Mouse (Mus musculus): ENCODE data around the gene Unc45a.
A peak's percentile ranks its signal among the peaks of the same experiment; 100 is the strongest.

The Unc45a gene

DNA sequence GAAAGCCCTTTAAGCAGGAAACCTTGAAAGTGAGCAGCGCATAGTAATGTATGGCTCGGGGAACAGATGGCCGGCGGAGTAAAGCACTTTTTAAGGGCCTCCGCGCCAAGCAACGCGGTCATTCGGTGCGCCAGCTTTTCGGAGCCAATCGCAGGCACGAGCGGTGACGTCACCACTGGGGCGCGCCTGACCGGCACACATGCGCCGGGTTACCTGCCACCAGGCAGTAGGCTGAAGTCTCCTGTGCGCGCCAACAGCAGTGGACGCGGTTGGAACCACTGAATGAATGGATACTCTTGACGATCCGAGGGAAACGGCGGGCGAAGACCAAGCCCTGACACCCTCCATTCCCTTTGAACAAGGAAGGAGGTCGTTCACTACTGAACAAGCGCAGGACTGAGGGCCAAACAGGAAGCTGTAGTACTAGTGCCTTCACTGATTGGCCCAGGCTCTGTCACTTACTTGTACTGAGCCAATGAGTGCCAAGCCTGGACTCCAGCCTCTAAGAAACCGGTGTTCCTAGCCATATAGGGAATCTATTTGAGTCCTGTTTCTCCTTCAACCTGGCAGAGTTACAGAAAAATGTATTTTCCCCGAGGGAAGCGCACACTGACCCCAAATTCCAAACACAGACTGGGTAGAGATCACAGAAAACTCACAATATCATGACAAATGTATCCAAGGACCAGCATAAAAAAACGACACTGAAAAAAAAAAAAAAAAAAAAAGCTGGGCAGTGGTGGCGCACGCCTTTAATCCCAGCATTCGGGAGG is 16.6 kb downstream of the Unc45a start, which contains the start of gene Rccd1:
Gene Rccd1 (minus strand): TSS at position 412 of the 773 bp plus-strand sequence.
- peak; percentile 97 for DNase-seq

DNA sequence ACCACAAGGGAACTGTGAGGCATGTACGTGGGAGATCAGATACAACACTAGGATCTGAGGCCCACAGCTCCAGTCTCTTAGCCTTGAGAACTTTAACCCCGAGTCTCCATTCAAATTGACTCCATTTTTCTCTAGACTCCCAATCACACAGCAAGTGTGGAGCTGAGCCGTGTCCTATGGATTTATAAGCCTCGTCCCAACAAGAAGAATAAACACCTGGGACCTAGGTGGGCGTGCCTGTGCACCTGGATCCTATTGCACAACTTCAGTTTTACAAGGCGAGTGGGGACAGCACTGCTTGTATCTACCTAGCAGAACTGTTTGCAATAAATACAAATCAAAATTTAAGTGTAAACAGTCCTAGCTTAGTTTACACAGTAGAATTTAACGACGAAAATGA is 17.5 kb downstream of the Unc45a start:
- DNase-seq, result no peak

DNA sequence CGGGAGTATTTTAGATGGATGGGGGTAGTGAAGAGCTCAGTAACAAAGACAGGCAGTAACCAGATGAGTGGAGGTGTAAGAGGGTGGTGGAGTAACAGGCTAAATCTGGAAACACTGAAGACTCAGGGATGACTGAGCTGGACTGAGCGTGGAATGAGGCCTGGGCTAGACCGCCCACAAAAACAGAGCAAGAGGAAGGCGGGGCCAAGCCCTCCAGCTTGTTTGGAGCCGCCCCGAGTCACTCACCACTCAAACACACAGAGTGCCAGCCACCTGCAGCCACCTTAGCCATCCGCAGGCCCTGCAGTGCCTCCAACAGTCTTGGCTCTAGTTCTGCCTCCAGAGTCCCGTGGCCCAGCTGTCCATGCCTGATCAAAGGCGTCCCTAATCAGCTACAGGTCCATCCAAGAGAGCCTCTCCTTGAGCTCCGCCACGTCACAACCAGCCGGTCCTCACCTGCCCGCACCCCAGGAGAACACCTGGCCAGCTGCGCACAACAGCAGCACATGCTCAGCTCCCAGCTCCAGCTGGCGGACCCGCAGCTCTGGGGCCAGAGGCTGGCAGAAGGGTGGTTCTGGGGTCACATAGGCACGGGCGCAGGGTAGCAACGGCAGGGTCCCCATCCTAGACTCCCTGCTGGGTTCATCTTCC is 20.8 kb downstream of the Unc45a start:
- no peak for DNase-seq

DNA sequence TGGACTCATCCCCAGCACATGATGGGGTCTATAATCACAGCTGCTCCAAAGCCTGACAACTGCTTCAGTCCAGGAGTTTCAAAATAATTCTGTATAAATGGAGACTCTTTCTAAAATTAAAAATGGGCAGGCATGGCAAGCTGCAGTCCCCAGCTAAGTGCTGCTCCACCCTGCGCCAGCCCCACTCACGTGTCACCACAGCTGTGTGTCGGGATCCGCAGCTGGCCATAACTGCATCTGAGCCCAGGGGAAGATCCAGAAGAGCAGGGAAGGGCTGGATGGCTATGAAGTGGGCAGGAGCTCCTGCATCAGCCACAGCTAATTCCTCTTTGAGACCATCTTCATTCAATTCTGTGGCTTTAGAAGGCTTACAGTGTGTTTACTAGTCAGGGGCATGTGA is 22.1 kb downstream of the Unc45a start:
- DNase-seq, result no peak

DNA sequence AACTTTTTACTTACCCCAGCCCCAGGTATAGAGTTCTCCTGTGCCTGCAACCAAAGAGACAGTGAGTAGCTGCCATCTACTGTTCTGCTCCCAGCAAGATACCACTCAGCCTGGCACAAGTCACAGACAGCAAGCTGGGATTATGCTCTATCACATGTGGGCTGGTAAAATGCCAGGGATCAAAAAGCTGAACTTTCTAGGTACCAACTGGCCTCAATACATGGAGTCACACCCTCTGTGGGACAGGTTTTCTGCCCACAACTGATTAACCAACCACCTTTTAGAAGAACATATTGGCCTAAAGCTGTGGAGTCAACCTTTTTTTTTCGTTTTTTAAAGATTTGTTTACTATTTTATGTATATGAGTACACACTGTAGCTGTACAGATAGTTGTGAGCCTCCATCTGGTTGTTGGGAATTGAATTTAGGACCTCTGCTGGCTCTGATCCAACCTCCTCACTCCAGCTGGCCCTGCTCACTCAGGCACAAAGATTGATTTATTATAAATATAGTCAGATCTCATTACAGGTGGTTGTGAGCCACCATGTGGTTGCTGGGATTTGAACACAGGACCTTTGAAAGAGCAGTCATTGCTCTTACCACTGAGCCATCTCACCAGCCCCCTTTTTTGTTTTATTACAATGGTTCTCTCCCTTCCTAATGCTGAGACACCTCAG is 23.2 kb downstream of the Unc45a start:
- DNase-seq, result no peak

DNA sequence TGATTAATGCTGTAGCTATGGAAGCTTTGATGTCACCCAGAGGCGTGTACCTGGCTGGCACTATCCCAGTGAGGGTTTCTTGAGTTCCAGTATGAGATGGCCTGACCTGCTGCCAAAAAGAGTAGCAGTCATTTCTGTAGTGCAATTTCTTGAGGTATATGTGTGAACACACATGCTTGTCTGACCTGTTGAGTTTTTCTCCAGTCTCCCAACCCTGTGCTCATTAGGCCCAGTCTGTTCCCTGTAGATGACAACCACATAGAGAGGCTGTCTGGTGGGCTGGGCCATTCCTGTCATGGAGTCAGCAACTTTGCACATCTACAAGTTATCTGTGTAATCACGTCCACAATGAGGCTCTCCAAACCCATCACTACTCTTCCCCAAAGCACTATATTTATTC is 25.1 kb downstream of the Unc45a start:
- DNase-seq, result no peak

DNA sequence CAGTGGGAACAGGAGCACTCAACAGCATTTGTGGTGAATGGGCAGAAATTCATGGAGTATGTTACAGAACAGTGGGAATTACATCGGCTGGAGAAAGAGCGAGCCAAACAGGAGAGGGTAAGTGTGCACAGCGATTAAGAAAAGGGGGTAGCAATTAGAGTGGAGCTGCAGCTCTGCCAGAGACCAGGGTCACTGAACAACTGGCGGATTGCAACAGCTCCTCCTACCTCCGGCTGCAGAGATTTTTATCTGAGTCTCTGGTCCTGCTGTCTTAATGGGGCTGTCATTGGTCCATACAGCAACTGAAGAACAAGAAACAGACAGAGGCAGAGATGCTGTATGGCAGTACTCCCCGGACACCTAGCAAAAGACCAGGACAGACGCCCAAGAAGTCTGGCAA is 30.0 kb downstream of the Unc45a start:
- peak; percentile 19 for DNase-seq

DNA sequence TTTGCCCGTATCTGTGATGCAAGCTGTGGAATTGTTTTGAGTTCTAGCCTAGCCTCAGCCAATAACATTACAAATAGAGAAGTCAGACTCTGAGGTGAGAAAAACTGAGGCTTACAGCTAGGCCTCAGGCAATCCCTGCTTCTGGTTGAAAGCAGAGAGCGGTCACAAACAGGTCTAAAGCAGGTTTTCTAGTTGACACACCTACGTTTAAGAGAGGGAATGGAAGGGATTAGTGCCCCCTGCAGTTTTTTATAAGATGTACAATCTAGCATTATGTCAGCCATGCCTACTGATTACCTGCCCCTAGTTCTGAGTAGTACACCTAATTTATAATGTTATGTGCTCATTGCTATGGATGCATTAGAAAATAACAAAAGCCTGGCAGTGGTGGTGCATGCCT is 33.0 kb downstream of the Unc45a start:
- DNase-seq, result no peak

DNA sequence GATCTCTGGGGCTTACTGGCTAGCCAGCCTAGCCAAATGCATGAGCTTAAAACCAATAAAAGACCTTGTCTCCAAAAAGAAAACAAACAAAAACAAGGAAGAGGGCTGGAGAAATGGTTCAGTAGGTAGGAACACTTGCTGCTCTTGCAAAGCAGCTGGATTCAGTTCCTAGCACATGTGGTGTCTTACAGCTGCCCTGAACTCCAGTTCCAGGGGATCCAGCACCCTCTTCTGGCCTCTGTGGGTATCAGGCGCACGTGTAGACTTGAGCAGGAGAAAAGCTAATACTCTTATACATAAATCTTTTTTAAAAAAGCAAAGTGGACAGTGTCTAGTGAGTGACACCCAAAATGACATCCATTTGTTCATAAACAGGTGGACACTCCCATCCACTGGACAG is 39.3 kb downstream of the Unc45a start:
- DNase-seq, result no peak

DNA sequence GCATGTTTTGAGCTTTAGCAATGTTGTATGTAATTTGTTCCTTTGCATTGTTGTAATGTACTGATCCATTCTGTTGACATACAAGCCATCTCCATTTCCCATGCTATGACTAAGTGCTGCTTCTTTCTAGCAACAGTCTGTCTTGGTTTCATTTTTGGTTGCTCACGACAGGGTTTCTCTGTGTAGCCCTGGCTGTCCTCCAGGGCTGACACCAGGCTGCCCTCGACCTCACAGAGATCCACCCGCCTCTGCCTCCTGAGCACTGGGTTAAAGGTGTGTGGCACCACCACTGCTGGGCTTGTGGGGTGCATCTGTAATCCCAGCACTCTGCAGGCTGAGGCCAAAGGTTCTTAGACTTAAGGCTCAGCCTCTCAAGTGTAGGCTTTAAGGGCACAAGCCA is 41.2 kb downstream of the Unc45a start:
- no peak for DNase-seq

DNA sequence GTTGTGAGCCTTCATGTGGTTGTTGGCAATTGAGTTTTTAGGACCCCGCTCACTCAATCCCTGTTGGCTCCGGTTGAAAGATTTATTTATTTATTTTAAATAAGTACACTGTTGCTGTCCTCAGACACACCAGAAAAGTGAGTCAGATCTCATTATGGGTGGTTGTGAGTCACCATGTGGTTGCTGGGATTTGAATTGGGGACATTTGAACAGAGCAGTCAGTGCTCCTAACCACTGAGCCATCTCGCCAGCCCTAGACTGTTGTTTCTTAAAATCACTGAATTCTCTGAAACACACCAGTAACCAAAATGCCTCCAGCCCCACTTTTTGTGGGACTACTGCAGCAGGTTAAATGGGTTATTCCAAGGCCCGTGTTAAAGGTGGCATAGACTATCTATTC is 42.1 kb downstream of the Unc45a start:
- DNase-seq, result no peak

DNA sequence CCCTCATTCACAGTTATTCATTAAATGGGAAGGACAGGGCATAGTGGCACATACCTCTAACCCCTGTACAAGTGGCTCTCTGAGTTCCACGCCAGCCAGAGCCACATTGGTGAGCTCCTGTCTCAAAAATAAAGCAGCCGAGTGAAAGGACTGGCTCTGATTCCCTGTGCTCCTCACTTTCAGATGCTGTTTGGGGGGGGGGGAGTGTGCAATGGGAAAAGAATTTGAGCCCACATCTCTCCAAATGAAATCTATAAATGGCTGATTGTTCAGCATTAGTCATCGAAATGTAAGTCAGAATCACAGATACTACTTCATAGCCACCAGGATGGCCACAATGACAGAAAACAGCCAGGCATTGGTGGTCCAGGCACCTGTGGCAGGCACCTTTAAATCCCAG is 43.8 kb downstream of the Unc45a start:
- no peak for DNase-seq

DNA sequence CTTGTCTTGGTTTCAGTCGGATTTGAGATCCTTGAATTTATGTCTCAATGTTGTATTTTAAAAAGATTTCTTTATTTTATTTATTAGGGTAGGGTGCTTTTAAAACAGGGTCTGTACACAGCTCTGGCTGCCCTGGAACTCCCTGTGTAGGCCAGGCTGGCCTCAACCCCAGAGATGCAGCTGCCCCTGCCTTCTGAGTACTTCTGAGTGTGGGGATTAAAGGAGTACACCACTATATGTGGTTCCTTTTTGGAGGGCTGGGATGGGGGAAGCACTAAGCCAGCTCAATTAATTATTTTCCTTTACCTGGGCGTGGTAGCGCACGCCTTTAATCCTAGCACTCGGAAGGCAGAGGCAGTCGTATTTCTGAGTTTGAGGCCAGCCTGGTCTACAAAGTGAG is 44.3 kb downstream of the Unc45a start:
- no peak for DNase-seq

DNA sequence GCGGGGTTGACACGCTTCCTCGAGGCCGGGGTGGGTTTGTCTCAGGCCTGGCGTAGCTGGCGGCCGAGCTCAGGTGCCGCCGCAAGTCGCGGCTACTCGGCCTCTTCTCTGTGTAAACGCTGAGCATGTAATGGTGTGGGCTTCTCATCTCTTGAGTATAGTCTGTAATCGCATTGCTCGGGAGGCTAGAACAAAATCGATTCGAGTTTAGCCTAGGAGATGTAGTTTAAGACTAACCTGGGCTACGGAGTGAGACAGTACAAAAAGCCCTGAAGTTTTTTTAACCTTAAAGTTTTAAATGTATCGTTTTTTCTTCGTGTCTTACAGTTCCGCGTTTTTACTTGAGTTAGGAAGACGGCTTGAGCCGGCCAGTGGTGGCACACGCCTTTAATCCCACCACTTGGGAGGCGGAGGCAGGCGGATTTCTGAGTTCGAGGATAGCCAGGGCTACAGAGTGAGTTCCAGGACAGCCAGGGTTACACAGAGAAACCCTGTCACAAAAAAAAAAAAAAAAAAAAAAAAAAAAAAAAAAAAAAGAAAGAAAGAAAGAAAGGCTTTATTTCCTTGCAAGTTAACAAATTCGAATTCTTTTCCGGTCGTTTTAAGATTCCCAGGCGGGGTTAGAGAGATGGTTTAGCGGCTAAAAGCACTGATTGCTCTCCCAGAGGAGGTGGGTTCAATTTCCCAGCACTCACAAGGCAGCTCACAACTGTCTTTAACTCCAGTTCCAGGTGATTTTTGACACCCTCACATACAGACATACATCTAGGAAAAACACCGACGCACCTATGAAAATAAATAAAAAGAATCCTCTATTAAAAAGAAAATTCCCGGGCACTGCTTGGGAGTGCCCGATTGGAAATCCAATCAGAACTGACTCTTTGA is 45.8 kb downstream of the Unc45a start:
- no peak for DNase-seq

DNA sequence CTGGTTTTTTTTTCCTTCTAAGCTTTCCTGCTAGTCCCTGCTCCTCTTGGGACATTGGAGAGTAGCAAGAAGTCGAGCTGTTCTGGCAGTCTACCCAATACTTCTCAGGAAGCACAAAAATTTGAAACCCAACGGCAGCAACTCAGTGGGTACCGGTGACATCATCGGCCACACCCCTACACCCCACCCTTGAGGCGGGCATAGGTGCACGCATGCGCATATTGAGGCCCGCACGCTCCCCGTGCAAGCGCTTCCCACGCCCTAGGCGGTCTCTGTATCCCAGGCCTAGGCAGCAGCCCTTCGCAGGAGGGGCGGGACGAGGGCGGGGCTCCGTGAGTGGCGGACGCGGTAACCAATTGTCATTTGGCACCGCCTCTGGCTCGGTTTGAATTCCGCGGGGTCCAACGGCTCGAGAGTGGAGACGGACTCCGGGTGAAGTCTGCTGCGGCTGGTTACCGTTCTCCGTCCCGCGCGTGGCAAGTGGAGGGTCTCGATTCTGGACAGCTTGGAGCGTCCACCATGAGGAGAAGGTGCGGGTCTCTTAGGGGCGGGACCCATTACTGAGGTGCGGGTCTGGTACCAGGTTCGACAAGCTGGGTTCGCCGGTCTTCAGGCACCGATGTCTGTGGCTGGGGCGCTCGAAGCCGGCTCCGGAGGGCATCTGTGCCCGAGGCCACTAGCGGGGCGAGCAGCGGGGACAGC is 46.6 kb downstream of the Unc45a start, which contains the start of gene Prc1:
Gene Prc1 (plus strand): TSS at position 389 of the 702 bp plus-strand sequence.
- peak; percentile 98 for DNase-seq

DNA sequence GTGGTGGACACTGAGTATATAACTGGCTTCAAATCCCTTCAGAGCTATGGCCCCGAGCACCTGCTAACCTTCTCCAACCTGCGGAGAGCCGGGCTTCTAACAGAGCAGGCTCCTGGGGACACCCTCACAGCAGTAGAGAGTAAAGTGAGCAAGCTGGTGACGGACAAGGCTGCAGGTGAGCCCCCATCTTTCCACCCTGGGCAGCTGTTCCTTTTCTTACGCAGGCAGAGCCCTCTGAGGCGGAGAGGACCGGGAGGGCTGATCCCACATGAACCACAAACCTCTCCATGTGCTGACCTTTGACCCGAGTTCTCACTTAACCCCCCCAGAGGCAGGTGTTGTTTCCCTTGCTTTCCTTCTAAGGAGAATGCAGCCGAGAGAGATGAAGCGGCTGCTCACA is 53.1 kb downstream of the Unc45a start:
- DNase-seq, result no peak

DNA sequence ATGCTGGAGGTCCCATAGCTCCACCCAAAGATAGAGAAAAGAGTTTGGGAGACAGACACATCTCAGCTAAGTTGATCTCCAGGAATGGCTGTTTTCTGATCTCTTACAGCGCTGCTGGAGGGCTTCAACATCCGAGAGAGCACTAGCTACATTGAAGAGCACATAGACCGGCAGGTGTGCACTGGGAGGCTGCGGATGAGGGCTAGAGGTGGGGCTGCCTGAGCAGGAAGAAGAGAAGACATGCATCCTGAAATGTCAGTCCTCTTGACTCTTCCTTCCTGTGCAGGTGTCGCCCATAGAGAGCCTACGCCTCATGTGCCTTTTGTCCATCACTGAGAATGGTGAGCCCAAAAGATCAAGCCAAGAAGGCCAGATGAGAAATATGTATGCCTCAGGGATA is 55.1 kb downstream of the Unc45a start:
- DNase-seq, result no peak

DNA sequence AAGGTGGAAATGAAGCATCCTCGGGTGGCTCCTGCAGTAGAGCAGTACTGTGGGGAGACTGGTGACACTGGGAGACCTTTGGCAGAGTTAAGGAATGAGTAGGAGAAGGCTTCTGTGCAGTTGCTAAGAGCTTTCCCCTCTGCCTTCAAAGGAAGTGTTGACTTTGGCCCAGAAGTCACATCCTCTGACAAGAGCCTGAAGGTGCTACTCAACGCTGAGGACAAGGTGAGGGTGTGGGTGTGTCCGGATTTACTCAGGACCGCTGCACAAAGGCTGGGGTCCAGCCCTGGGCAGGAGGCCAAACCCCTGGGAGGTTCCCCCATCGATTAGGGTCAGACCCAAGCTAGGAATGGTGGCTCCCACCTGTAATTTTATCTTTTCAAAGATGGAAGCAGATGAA is 56.4 kb downstream of the Unc45a start:
- peak; percentile 71 for DNase-seq

DNA sequence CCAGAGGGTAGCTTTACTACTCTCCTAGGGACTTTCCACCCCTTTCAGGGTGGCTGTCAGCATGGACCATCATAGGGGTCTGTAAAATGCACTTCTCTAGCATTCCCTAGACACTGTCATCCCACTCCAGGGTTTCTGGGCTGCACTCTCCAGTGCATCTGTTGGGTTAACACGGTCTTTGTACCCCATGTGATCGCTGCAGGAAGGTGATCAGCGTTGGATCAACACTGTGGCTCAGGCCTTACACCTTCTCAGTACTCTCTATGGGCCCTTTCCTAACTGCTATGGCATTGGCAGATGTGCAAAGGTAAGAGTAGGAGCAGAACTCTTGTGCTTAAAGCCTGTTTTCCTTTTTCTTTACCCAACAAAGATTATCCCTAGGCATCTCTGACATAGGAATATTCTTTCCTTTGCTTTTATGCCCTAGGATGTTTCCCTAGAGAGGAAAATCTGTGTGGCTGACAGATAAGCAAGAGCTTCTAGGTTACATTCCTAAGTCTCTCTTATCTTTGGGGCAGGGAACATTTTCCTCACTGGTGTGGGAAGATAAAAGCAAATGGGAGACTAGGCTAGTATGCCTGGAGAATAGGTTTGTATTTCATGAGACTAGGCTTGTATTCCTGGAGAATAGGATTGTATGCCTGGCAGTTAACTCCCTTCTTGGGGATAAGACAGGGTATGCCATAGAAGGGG is 57.4 kb downstream of the Unc45a start:
- no peak for DNase-seq

DNA sequence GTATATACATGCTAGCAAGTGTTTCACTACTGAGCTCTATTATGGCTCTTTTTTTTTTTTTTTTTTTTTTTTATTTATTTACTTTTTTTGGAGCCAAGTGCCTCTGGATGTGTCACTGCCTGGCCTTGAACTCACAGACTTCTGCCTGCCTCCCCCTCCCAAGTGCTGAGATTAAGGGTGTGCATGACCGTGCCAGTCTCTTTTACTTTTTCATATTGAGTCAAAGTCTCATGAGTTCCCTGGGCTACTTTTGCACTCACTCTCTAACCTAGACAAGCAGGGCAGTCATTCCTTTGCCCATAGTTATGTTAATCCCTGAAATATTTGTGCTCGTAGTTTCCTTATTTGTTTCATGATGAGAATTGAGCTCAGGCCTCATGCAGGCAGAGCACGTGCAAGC is 59.2 kb downstream of the Unc45a start:
- DNase-seq, result no peak

DNA sequence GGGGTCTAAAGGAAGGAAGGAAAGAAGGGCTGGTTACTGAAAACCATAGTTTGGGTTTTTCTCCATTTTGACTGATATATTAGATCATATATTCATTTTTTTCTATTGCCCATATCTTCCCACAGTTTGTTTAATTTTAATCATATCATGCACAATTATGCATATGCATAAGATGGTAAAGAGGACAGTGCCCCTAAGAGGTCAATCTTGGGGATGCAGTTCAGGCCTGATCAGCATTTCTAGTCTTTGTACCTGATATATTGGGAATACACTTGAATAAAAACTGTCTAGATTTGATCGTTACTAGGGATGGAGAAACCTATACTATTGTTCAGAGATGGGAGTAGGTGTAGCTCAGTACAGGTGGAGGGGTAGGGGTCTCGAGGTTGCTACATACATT is 59.8 kb downstream of the Unc45a start:
- DNase-seq, result no peak

DNA sequence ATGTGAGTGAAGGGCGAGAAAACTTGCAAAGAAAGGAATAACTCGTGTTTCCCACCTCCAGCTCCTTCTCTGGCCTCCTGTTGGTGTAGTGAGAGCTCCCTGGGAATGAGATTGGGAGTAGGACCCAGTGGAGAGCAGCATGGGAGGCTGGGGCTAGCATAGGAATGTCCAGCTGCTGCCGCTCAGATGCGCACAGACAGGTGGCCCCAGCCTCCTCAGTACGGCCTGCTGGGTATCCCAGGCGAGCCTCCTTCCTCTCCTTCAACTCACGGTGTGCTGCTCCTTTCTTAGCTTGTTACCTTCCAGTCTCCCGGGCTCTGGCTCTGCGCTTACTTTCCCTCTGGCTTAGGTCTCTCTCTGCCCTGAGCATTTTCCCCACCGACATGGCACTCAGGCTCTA is 60.8 kb downstream of the Unc45a start:
- no peak for DNase-seq

Data from lung, postnatal 36 days (tissue).